Mouse (Mus musculus) adrenal gland (tissue): ENCODE results near the gene Esrrb.

Source experiments
- intact Hi-C: fragments of 180-260 bp; cut with DNase I; formaldehyde crosslinking; loops from one replicate; pipeline ENCODE4 v1.15.1; 2025
- long read RNA-seq, 2 experiments: library from polyadenylated mRNA; unstranded; transcript quantifications; one replicate each; pipeline ENCODE4 v2.0.0; 2020; ENCODE audit warnings: borderline replicate concordance in 1 of 2; ENCODE audit not compliant: insufficient replicate concordance in 1 of 2

The Esrrb gene
- long read RNA-seq, experiment 1, result 0 reads
- long read RNA-seq, experiment 2, partial matches to known transcripts, result 0 of 2 reads
- long read RNA-seq, experiment 2, other reads (novel, unspliced or antisense), result 2 of 2 reads

- intact Hi-C loops, result no loop called here
Observed at GRCm38 (mm10) chr12:86360696-86361631, at the start of gene Esrrb. TSS of gene Esrrb (plus strand) at chr12:86361117.

GRCm38 (mm10) chr12:86320629-86321028 lies 40.3 kb upstream of the Esrrb start:
- intact Hi-C loops, result no loop called here

GRCm38 (mm10) chr12:86324297-86324696 lies 36.6 kb upstream of the Esrrb start:
- intact Hi-C loops, result no loop called here

- intact Hi-C loops, result no loop called here
Observed at GRCm38 (mm10) chr12:86329813-86330212, 31.1 kb upstream of the Esrrb start.

- intact Hi-C loops, result no loop called here
Observed at GRCm38 (mm10) chr12:86330684-86331083, 30.2 kb upstream of the Esrrb start.

GRCm38 (mm10) chr12:86331248-86331647 lies 29.7 kb upstream of the Esrrb start:
- intact Hi-C loops, result no loop called here

GRCm38 (mm10) chr12:86336209-86336608 lies 24.7 kb upstream of the Esrrb start:
- intact Hi-C loops, result no loop called here

- intact Hi-C loops, result no loop called here
Observed at GRCm38 (mm10) chr12:86336887-86337286, 24.0 kb upstream of the Esrrb start.

- intact Hi-C loops, result no loop called here
Observed at GRCm38 (mm10) chr12:86349477-86349876, 11.4 kb upstream of the Esrrb start.

- intact Hi-C loops, result no loop called here
Observed at GRCm38 (mm10) chr12:86359406-86359805, 1.5 kb upstream of the Esrrb start.

- intact Hi-C loops, result no loop called here
Observed at GRCm38 (mm10) chr12:86359873-86360272, 1.0 kb upstream of the Esrrb start.

- intact Hi-C loops, result no loop called here
Observed at GRCm38 (mm10) chr12:86364285-86364684, 3.4 kb downstream of the Esrrb start.

- intact Hi-C loops, result no loop called here
Observed at GRCm38 (mm10) chr12:86364756-86365155, 3.8 kb downstream of the Esrrb start.

GRCm38 (mm10) chr12:86370611-86371383 lies 9.9 kb downstream of the Esrrb start:
- intact Hi-C loops, result no loop called here

- intact Hi-C loops, result no loop called here
Observed at GRCm38 (mm10) chr12:86374286-86374685, 13.4 kb downstream of the Esrrb start.

GRCm38 (mm10) chr12:86379672-86380213 lies 18.8 kb downstream of the Esrrb start:
- intact Hi-C loops, result no loop called here

- intact Hi-C loops, result no loop called here
Observed at GRCm38 (mm10) chr12:86383803-86384202, 22.9 kb downstream of the Esrrb start.

- intact Hi-C loops, result no loop called here
Observed at GRCm38 (mm10) chr12:86387671-86388270, 26.9 kb downstream of the Esrrb start.

- intact Hi-C loops, result no loop called here
Observed at GRCm38 (mm10) chr12:86394773-86395172, 33.9 kb downstream of the Esrrb start.

GRCm38 (mm10) chr12:86395326-86395725 lies 34.4 kb downstream of the Esrrb start:
- intact Hi-C loops, result no loop called here

- intact Hi-C loops, result no loop called here
Observed at GRCm38 (mm10) chr12:86398762-86399161, 37.8 kb downstream of the Esrrb start.
